In genomic region chr17:78917696-78918095, GRCm38 (mm10) we compare ENCODE assay signal across 10 mouse cellular contexts. TPM values are rescaled to one million over a fixed set of nuclear protein-coding genes. Genes with fewer than 3 reads are reported as not detected.
DNase-seq lines count a peak whose midpoint lies in the region; ATAC-seq and TF ChIP-seq lines count a peak whose summit lies in the region.
"Had no signal": no experiment of that assay in that cellular context is flagged by ENCODE, and none has a peak within 500 bp of the region (broad histone marks: within the 10 kb centered on the region; RNA-seq: fewer than 3 reads in every experiment).

No protein-coding gene starts in this region.

- 46% methylated on average over 6 of the region's 6 CpGs for WGBS in heart, adult 2 months
- 44% methylated on average over 6 of the region's 6 CpGs for WGBS in neural tube, embryonic 12.5 days
- WGBS in liver, embryonic 16.5 days (ENCODE audit: insufficient replicate concordance), result 52% methylated on average over 6 of the region's 6 CpGs

- no peak overlapping the region for H3K27ac ChIP-seq in heart, adult 2 months
- H3K27ac ChIP-seq in neural tube, embryonic 12.5 days, result no peak overlapping the region
- no peak overlapping the region for H3K27ac ChIP-seq in liver, embryonic 16.5 days (ENCODE audit: low read length)

- no peak for TF ChIP-seq EP300 in heart, adult 2 months (IDR thresholded peaks at IDR 0.05; ENCODE audit: insufficient read depth, low read depth, low read length)

- ATAC-seq in neural tube, embryonic 12.5 days (ENCODE audit: low FRiP score, low read depth), result no peak
- no peak for ATAC-seq in liver, embryonic 16.5 days (ENCODE audit: low read depth)
- ATAC-seq in inflammation-experienced regulatory T-cells, adult 6 months, result no peak

- no peaks in the 10 kb centered on the region for H3K79me2 ChIP-seq in heart, adult 2 months (replicated peaks; ENCODE audit: control insufficient read depth, insufficient read depth, low read length)

- intact Hi-C loops in heart, adult 2 months (cut with DNase I), result no loop called here

- H3K9me3 ChIP-seq in neural tube, embryonic 12.5 days, result no peaks in the 10 kb centered on the region
- H3K9me3 ChIP-seq in liver, embryonic 16.5 days (replicated peaks; ENCODE audit: control insufficient read depth, low read length), result no peaks in the 10 kb centered on the region

- H3K9ac ChIP-seq in heart, adult 2 months (ENCODE audit: low read depth, low read length), result no peak overlapping the region
- H3K9ac ChIP-seq in neural tube, embryonic 12.5 days, result peak overlapping the region; percentile 67; the same call in 1 of the 2 replicates
- H3K9ac ChIP-seq in liver, embryonic 16.5 days (ENCODE audit: low read depth, low read length), result no peak overlapping the region

- H3K27me3 ChIP-seq in heart, adult 2 months (ENCODE audit: control insufficient read depth, insufficient read depth, low read length), result no peaks in the 10 kb centered on the region
- H3K27me3 ChIP-seq in neural tube, embryonic 12.5 days (replicated peaks), result no peaks in the 10 kb centered on the region
- no peaks in the 10 kb centered on the region for H3K27me3 ChIP-seq in liver, embryonic 16.5 days (ENCODE audit: control insufficient read depth, insufficient read depth, low read depth, low read length)

- peaks cover 2% of the 10 kb centered on the region for H3K36me3 ChIP-seq in heart, adult 2 months (ENCODE audit: control insufficient read depth, insufficient read depth, low read length)
- peaks cover 34% of the 10 kb centered on the region for H3K36me3 ChIP-seq in neural tube, embryonic 12.5 days
- H3K36me3 ChIP-seq in liver, embryonic 16.5 days (ENCODE audit: control insufficient read depth, insufficient read depth), result peaks cover 24% of the 10 kb centered on the region

- no peak overlapping the region for H3K4me3 ChIP-seq in heart, adult 2 months
- H3K4me3 ChIP-seq in neural tube, embryonic 12.5 days, result no peak overlapping the region
- no peak overlapping the region for H3K4me3 ChIP-seq in liver, embryonic 16.5 days (ENCODE audit: low read depth, low read length)

- peak; percentile 89 for DNase-seq in heart, adult 11 months
- DNase-seq in heart, adult 2 months, result no peak
- no peak for DNase-seq in neural tube, embryonic 10.5 days (ENCODE audit: extremely low spot score, low spot score)
- DNase-seq in cerebellum, adult 18-20 months, result no peak
- no peak for DNase-seq in thymus, postnatal 36 days
- DNase-seq: B cell, adult 2 months had no signal

- no peak for TF ChIP-seq CTCF in heart, adult 2 months (IDR thresholded peaks at IDR 0.05)

- no peak for TF ChIP-seq POLR2A in heart, adult 2 months (IDR thresholded peaks at IDR 0.05; ENCODE audit: insufficient read depth, low read depth, low read length)

- peak overlapping the region; percentile 72 for H3K4me2 ChIP-seq in neural tube, embryonic 12.5 days (replicated peaks)
- H3K4me2 ChIP-seq in liver, embryonic 16.5 days (ENCODE audit: low read depth, low read length), result peak overlapping the region; percentile 81; the same call in 1 of the 2 replicates

- H3K4me1 ChIP-seq in heart, adult 2 months (ENCODE audit: control insufficient read depth, insufficient read depth, low read length), result peaks cover 2% of the 10 kb centered on the region; the same call in 1 of the 2 replicates
- H3K4me1 ChIP-seq in neural tube, embryonic 12.5 days, result peaks cover 12% of the 10 kb centered on the region
- peaks cover 20% of the 10 kb centered on the region for H3K4me1 ChIP-seq in liver, embryonic 16.5 days (ENCODE audit: control insufficient read depth, low read depth, low read length)

RNA-seq across cellular contexts. Expression of gene Cebpzos, which starts 1.4 kb away (rescaled TPM):
- total RNA-seq in heart, adult 2 months (2021), result 10 to 100 TPM; 54.0 to 63.4 TPM
- polyA plus RNA-seq in heart, adult 2 months (2012; rRNA removed), result 15.3 and 32.2 TPM in 2 replicates
- 101 and 107 TPM in 2 replicates for polyA plus RNA-seq in neural tube, embryonic 12.5 days (2016; fragmentation: Nextera tagmentation; extraction: Ambion mirVana)
- 43.0 and 45.0 TPM in 2 replicates for polyA plus RNA-seq in liver, embryonic 16.5 days (2015; fragmentation: Nextera tagmentation; extraction: Ambion mirVana)
- polyA plus RNA-seq in inflammation-experienced regulatory T-cells, adult 6 months (2017; shearing (Covaris generic)), result 10 to 100 TPM; 80.2 to 92.9 (median 81.9) TPM

RNA-seq across cellular contexts. Expression of gene Sult6b1, which starts 10.9 kb away (rescaled TPM):
- not detected for total RNA-seq in heart, adult 2 months (2021)
- 0.26 TPM in 1 of 2 replicates, not detected in the other for polyA plus RNA-seq in heart, adult 2 months (2012; rRNA removed)
- not detected in 2 replicates for polyA plus RNA-seq in neural tube, embryonic 12.5 days (2016; fragmentation: Nextera tagmentation; extraction: Ambion mirVana)
- polyA plus RNA-seq in liver, embryonic 16.5 days (2015; fragmentation: Nextera tagmentation; extraction: Ambion mirVana), result 0.05 TPM in 1 of 2 replicates, not detected in the other
- 1 to 10 TPM in 1 of 3 experiments, under 1 TPM in 2; 0.16 to 1.0 (median 0.37) TPM for polyA plus RNA-seq in inflammation-experienced regulatory T-cells, adult 6 months (2017; shearing (Covaris generic))
- polyA plus RNA-seq: gonadal fat pad, adult 2 months had no signal

RNA-seq across cellular contexts. Expression of gene Cebpz, which starts 19.2 kb away (rescaled TPM):
- 10 to 100 TPM; 20.1 to 21.4 TPM for total RNA-seq in heart, adult 2 months (2021)
- 3.1 and 7.8 TPM in 2 replicates for polyA plus RNA-seq in heart, adult 2 months (2012; rRNA removed)
- 58.5 and 60.1 TPM in 2 replicates for polyA plus RNA-seq in neural tube, embryonic 12.5 days (2016; fragmentation: Nextera tagmentation; extraction: Ambion mirVana)
- polyA plus RNA-seq in liver, embryonic 16.5 days (2015; fragmentation: Nextera tagmentation; extraction: Ambion mirVana), result 22.5 and 22.9 TPM in 2 replicates
- polyA plus RNA-seq in inflammation-experienced regulatory T-cells, adult 6 months (2017; shearing (Covaris generic)), result 10 to 100 TPM; 46.4 to 85.4 (median 73.1) TPM

RNA-seq across cellular contexts. Expression of gene Ndufaf7, which starts 19.2 kb away (rescaled TPM):
- 10 to 100 TPM; 48.2 to 48.4 TPM for total RNA-seq in heart, adult 2 months (2021)
- polyA plus RNA-seq in heart, adult 2 months (2012; rRNA removed), result 12.6 and 29.1 TPM in 2 replicates
- 49.5 and 51.1 TPM in 2 replicates for polyA plus RNA-seq in neural tube, embryonic 12.5 days (2016; fragmentation: Nextera tagmentation; extraction: Ambion mirVana)
- 22.7 and 23.6 TPM in 2 replicates for polyA plus RNA-seq in liver, embryonic 16.5 days (2015; fragmentation: Nextera tagmentation; extraction: Ambion mirVana)
- 10 to 100 TPM; 52.2 to 65.3 (median 64.9) TPM for polyA plus RNA-seq in inflammation-experienced regulatory T-cells, adult 6 months (2017; shearing (Covaris generic))

RNA-seq across cellular contexts. Expression of gene Eif2ak2, which starts 35.3 kb away (rescaled TPM):
- total RNA-seq in heart, adult 2 months (2021), result 1 to 10 TPM; 7.8 to 8.0 TPM
- polyA plus RNA-seq in heart, adult 2 months (2012; rRNA removed), result 2.7 and 4.2 TPM in 2 replicates
- 4.3 and 5.5 TPM in 2 replicates for polyA plus RNA-seq in neural tube, embryonic 12.5 days (2016; fragmentation: Nextera tagmentation; extraction: Ambion mirVana)
- 5.9 and 6.9 TPM in 2 replicates for polyA plus RNA-seq in liver, embryonic 16.5 days (2015; fragmentation: Nextera tagmentation; extraction: Ambion mirVana)
- 10 to 100 TPM; 21.4 to 37.1 (median 34.5) TPM for polyA plus RNA-seq in inflammation-experienced regulatory T-cells, adult 6 months (2017; shearing (Covaris generic))
